13 mouse cellular contexts compared by ENCODE assay signal in genomic region chr14:32317822-32318221, GRCm38 (mm10). TPM values are rescaled to one million over a fixed set of nuclear protein-coding genes. Genes with fewer than 3 reads are reported as not detected.
DNase-seq lines count a peak whose midpoint lies in the region; TF ChIP-seq lines count a peak whose summit lies in the region.
"Had no signal": no experiment of that assay in that cellular context is flagged by ENCODE, and none has a peak within 500 bp of the region (broad histone marks: within the 10 kb centered on the region; RNA-seq: fewer than 3 reads in every experiment).

No protein-coding gene starts in this region.

- no peak for TF ChIP-seq CTCF in gastrocnemius, adult 2 months (IDR thresholded peaks at IDR 0.05)

- peak overlapping the region; percentile 30 for H3K4me3 ChIP-seq in midbrain, embryonic 10.5 days
- no peak overlapping the region for H3K4me3 ChIP-seq in gastrocnemius, adult 2 months
- H3K4me3 ChIP-seq: limb, embryonic 12.5 days; lung, embryonic 15.5 days had no signal

- H3K27me3 ChIP-seq in midbrain, embryonic 10.5 days (ENCODE audit: low read depth, poor library complexity, severe bottlenecking): no peaks in the 10 kb centered on the region
- H3K27me3 ChIP-seq: limb, embryonic 12.5 days; lung, embryonic 15.5 days had no signal

- WGBS in midbrain, embryonic 10.5 days: 15% methylated on average over 4 of the region's 4 CpGs

- DNase-seq in 3134 (ENCODE audit: extremely low read depth, insufficient read length, low spot score): peak; percentile 59
- peak; percentile 79 for DNase-seq in A20 (ENCODE audit: low read depth, low spot score)
- DNase-seq in embryo, embryonic 10 days (ENCODE audit: low spot score): peak; percentile 52
- DNase-seq in midbrain, embryonic 10.5 days (ENCODE audit: low spot score): peak; percentile 39
- no peak for DNase-seq in layer of hippocampus, postnatal 36 days
- no peak for DNase-seq in gastrocnemius, adult 2 months
- no peak for DNase-seq in left cerebral cortex, postnatal 4 days
- DNase-seq in frontal cortex, postnatal 14 days (ENCODE audit: low spot score in 2 of 2): no peak
- DNase-seq: cerebellum, postnatal 25 days; thymus, adult 2 months had no signal

- no peaks in the 10 kb centered on the region for H3K36me3 ChIP-seq in midbrain, embryonic 10.5 days
- H3K36me3 ChIP-seq: limb, embryonic 12.5 days; lung, embryonic 15.5 days had no signal

- H3K4me1 ChIP-seq in midbrain, embryonic 10.5 days: peaks cover 13% of the 10 kb centered on the region
- H3K4me1 ChIP-seq: lung, embryonic 15.5 days had no signal

- intact Hi-C loops in gastrocnemius, adult 2 months (cut with DNase I): no loop called here
- intact Hi-C loops in left cerebral cortex, postnatal 4 days (cut with DNase I): no loop called here

- no peaks in the 10 kb centered on the region for H3K9me3 ChIP-seq in midbrain, embryonic 10.5 days (replicated peaks)
- H3K9me3 ChIP-seq: limb, embryonic 12.5 days; lung, embryonic 15.5 days had no signal

- no peak overlapping the region for H3K27ac ChIP-seq in midbrain, embryonic 10.5 days (replicated peaks)
- H3K27ac ChIP-seq in gastrocnemius, adult 2 months: no peak overlapping the region
- H3K27ac ChIP-seq: limb, embryonic 12.5 days; lung, embryonic 15.5 days had no signal

RNA-seq across cellular contexts. Expression of gene Ogdhl, which starts 4.0 kb away (rescaled TPM):
- 17.4 and 18.4 TPM in 2 replicates for polyA plus RNA-seq in midbrain, embryonic 10.5 days (2016; fragmentation: Nextera tagmentation; extraction: Ambion mirVana)
- total RNA-seq in layer of hippocampus, postnatal 36 days (2021): 10 to 100 TPM; 79.9 to 84.8 TPM
- total RNA-seq in gastrocnemius, adult 2 months (2021): under 1 TPM; 0.48 to 0.61 TPM
- total RNA-seq in left cerebral cortex, postnatal 4 days (2021): 10 to 100 TPM; 35.3 to 40.3 TPM
- total RNA-seq: monocyte, adult 5-6 weeks had no signal

Comparison
In these comparisons a context has a peak if more than half of its experiments do, and no peak if none do; other contexts are left out.
1. DNase-seq: peak in 3134 (single experiment), A20 (single experiment), embryo, embryonic 10 days (single experiment) and midbrain, embryonic 10.5 days (single experiment); none in layer of hippocampus, postnatal 36 days (0 of 2), gastrocnemius, adult 2 months (single experiment), left cerebral cortex, postnatal 4 days (single experiment) and frontal cortex, postnatal 14 days (0 of 2).
2. RNA of gene Ogdhl, which starts 4.0 kb away (total RNA-seq): 79.9 to 84.8 TPM in layer of hippocampus, postnatal 36 days and 35.3 to 40.3 TPM in left cerebral cortex, postnatal 4 days; 0.48 to 0.61 TPM in gastrocnemius, adult 2 months; every median in the first group is over 10 times any median in the second.